ENCODE assay signal across 16 mouse cellular contexts in the genomic region with DNA sequence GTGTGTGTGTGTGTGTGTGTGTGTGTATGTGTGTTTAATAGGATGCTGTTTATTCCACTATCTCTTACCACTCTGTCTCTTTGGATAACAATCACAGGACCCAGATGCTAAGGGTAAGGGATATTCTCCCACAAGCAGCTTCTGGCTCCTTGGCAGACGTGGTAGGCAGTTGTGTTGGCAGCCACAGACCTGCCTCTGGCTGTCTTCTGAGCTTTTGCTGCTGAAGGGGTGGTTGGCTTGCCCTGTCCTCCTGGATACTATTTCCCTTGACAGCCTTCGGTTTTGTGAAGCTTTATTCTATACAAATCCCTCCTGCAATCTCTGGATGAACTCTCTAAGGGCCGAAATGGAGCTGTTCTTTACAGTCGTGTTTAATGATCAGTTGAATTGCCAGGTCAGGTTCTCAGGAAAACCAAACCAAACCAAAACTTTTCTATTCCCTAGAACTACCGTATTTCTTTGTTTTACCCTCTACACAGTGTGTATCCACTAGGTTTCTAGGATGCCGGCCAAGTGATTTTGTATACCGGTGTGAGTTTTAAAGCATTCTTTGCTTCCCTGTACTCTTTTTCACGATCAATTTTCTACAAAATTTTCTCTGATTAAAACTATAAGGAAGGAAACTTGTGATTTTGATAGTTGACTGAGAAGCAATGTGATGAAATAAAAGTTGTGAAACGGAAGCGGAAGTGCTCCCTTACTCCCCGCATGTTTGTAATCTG.
DNase-seq lines count a peak whose midpoint lies in the region; ATAC-seq and TF ChIP-seq lines count a peak whose summit lies in the region.
"Had no signal": no experiment of that assay in that cellular context is flagged by ENCODE, and none has a peak within 500 bp of the region (broad histone marks: within the 10 kb centered on the region; RNA-seq: fewer than 3 reads in every experiment).

No protein-coding gene starts in this region.

- H3K4me1 ChIP-seq in forebrain, embryonic 10.5 days, result peaks cover 71% of the 10 kb centered on the region
- H3K4me1 ChIP-seq in forebrain, postnatal 0 days (ENCODE audit: insufficient read depth), result no peaks in the 10 kb centered on the region
- no peaks in the 10 kb centered on the region for H3K4me1 ChIP-seq in cortical plate, adult 2 months (ENCODE audit: control insufficient read depth, insufficient read depth, low read length)
- H3K4me1 ChIP-seq in hindbrain, embryonic 16.5 days (ENCODE audit: control insufficient read depth, insufficient read depth, low read depth, low read length), result 0 out of 2 replicates have a peak, but pooled peaks cover 5% of the 10 kb centered on the region
- H3K4me1 ChIP-seq in neural tube, embryonic 14.5 days (ENCODE audit: control insufficient read depth, insufficient read depth, low read length), result peaks cover 7% of the 10 kb centered on the region; the same call in 1 of the 2 replicates
- H3K4me1 ChIP-seq: heart, embryonic 15.5 days; limb, embryonic 15.5 days; megakaryocyte, embryonic 14.5 days had no signal

- 66% methylated on average over 11 of the region's 11 CpGs for WGBS in forebrain, embryonic 10.5 days
- 34% methylated on average over 11 of the region's 11 CpGs for WGBS in forebrain, postnatal 0 days
- WGBS in hindbrain, embryonic 16.5 days, result 49% methylated on average over 11 of the region's 11 CpGs
- 49% methylated on average over 11 of the region's 11 CpGs for WGBS in neural tube, embryonic 14.5 days

- H3K9me3 ChIP-seq in forebrain, embryonic 10.5 days, result no peaks in the 10 kb centered on the region
- no peaks in the 10 kb centered on the region for H3K9me3 ChIP-seq in forebrain, postnatal 0 days (ENCODE audit: low read length)
- no peaks in the 10 kb centered on the region for H3K9me3 ChIP-seq in hindbrain, embryonic 16.5 days (ENCODE audit: control insufficient read depth, low read length)
- no peaks in the 10 kb centered on the region for H3K9me3 ChIP-seq in neural tube, embryonic 14.5 days (ENCODE audit: control insufficient read depth, low read length)
- H3K9me3 ChIP-seq: heart, embryonic 15.5 days; limb, embryonic 15.5 days; megakaryocyte, embryonic 14.5 days had no signal

- no peak for TF ChIP-seq CTCF in forebrain, postnatal 0 days (IDR thresholded peaks at IDR 0.05; ENCODE audit: low read depth)
- TF ChIP-seq CTCF in cortical plate, adult 2 months (IDR thresholded peaks at IDR 0.05; ENCODE audit: extremely low read depth, insufficient read depth, low read length), result no peak

- no peaks in the 10 kb centered on the region for H3K36me3 ChIP-seq in forebrain, embryonic 10.5 days (replicated peaks)
- H3K36me3 ChIP-seq in forebrain, postnatal 0 days (ENCODE audit: insufficient read depth), result no peaks in the 10 kb centered on the region
- no peaks in the 10 kb centered on the region for H3K36me3 ChIP-seq in hindbrain, embryonic 16.5 days (ENCODE audit: control insufficient read depth, insufficient read depth, low read length)
- H3K36me3 ChIP-seq in neural tube, embryonic 14.5 days (ENCODE audit: control insufficient read depth, insufficient read depth, low read length), result no peaks in the 10 kb centered on the region
- H3K36me3 ChIP-seq: heart, embryonic 15.5 days; limb, embryonic 15.5 days had no signal

- peak overlapping the region; percentile 18; the same call in 1 of the 2 replicates for H3K4me3 ChIP-seq in forebrain, embryonic 10.5 days
- no peak overlapping the region for H3K4me3 ChIP-seq in forebrain, postnatal 0 days (ENCODE audit: low read depth, low read length)
- no peak overlapping the region for H3K4me3 ChIP-seq in cortical plate, adult 2 months (ENCODE audit: insufficient read depth, low read length)
- H3K4me3 ChIP-seq in hindbrain, embryonic 16.5 days (ENCODE audit: low read length), result no peak overlapping the region
- no peak overlapping the region for H3K4me3 ChIP-seq in neural tube, embryonic 14.5 days (ENCODE audit: low read depth, low read length)
- H3K4me3 ChIP-seq: heart, embryonic 15.5 days; limb, embryonic 15.5 days; megakaryocyte, embryonic 14.5 days had no signal

- peaks cover 44% of the 10 kb centered on the region for H3K27me3 ChIP-seq in forebrain, embryonic 10.5 days (ENCODE audit: poor library complexity, severe bottlenecking)
- peaks cover 8% of the 10 kb centered on the region; the same call in 1 of the 2 replicates for H3K27me3 ChIP-seq in forebrain, postnatal 0 days (ENCODE audit: insufficient read depth, low read length)
- H3K27me3 ChIP-seq in hindbrain, embryonic 16.5 days (replicated peaks; ENCODE audit: control insufficient read depth, insufficient read depth, low read length), result no peaks in the 10 kb centered on the region; the same call in 1 of the 2 replicates
- H3K27me3 ChIP-seq in neural tube, embryonic 14.5 days (ENCODE audit: control insufficient read depth, insufficient read depth, low read length), result no peaks in the 10 kb centered on the region
- H3K27me3 ChIP-seq: heart, embryonic 15.5 days; limb, embryonic 15.5 days; megakaryocyte, embryonic 14.5 days had no signal

- peak overlapping the region; percentile 81 for H3K27ac ChIP-seq in forebrain, embryonic 10.5 days
- no peak overlapping the region for H3K27ac ChIP-seq in forebrain, postnatal 0 days (ENCODE audit: low read depth, low read length)
- H3K27ac ChIP-seq in cortical plate, adult 2 months (ENCODE audit: insufficient read depth, low read length), result peak overlapping the region; percentile 71; the same call in 1 of the 2 replicates
- peak overlapping the region; percentile 72 for H3K27ac ChIP-seq in hindbrain, embryonic 16.5 days (ENCODE audit: low read depth, low read length)
- H3K27ac ChIP-seq in neural tube, embryonic 14.5 days (ENCODE audit: low read depth, low read length), result peak overlapping the region; percentile 55; the same call in 1 of the 2 replicates
- H3K27ac ChIP-seq: heart, embryonic 15.5 days; limb, embryonic 15.5 days had no signal

- TF ChIP-seq POLR2A in cortical plate, adult 2 months (IDR thresholded peaks at IDR 0.05; ENCODE audit: extremely low read depth, insufficient read depth, low read length), result no peak

- no peak overlapping the region for H3K9ac ChIP-seq in forebrain, postnatal 0 days
- no peak overlapping the region for H3K9ac ChIP-seq in hindbrain, embryonic 16.5 days (ENCODE audit: low read depth, low read length)
- H3K9ac ChIP-seq in neural tube, embryonic 14.5 days (replicated peaks; ENCODE audit: low read depth, low read length), result no peak overlapping the region
- H3K9ac ChIP-seq: heart, embryonic 15.5 days; limb, embryonic 15.5 days; lung, embryonic 14.5 days had no signal

- no peak for DNase-seq in forebrain, embryonic 10.5 days (ENCODE audit: extremely low spot score, low spot score)
- DNase-seq in forebrain, postnatal 0 days, result no peak
- DNase-seq in spleen, adult 12 weeks (ENCODE audit: low spot score), result no peak
- no peak for DNase-seq in spleen, postnatal 14 days (ENCODE audit: low spot score in 2 of 2)
- DNase-seq: gastrocnemius, postnatal 25 days; kidney, postnatal 14 days; layer of hippocampus, postnatal 36 days; lung, embryonic 14.5 days; thymus, postnatal 4 days had no signal

- ATAC-seq in forebrain, postnatal 0 days, result no peak
- peak; percentile 61 for ATAC-seq in hindbrain, embryonic 16.5 days
- no peak for ATAC-seq in neural tube, embryonic 14.5 days (ENCODE audit: low read depth)
- no peak for ATAC-seq in CD4-positive, CD25-positive, alpha-beta regulatory T cell, adult 4 months

- H3K4me2 ChIP-seq in forebrain, postnatal 0 days (ENCODE audit: low read depth), result no peak overlapping the region
- H3K4me2 ChIP-seq in hindbrain, embryonic 16.5 days (ENCODE audit: low read length), result peak overlapping the region; percentile 18; the same call in 1 of the 2 replicates
- H3K4me2 ChIP-seq in neural tube, embryonic 14.5 days (ENCODE audit: low read depth, low read length), result no peak overlapping the region; the same call in 1 of the 2 replicates
- H3K4me2 ChIP-seq: heart, embryonic 15.5 days; limb, embryonic 15.5 days; lung, embryonic 14.5 days had no signal
